Mouse (Mus musculus): ENCODE data around the gene Slc30a2.
A peak's percentile ranks its signal among the peaks of the same experiment; 100 is the strongest.
"Not testable (repeated sequence)": the region's sequence is repeated elsewhere in the genome, so short reads cannot be mapped to it uniquely, and the experiment has no call there.

Gene Slc30a2

GRCm38 (mm10) chr4:134361215-134361614 lies 18.2 kb downstream of the Slc30a2 start:
- DNase-seq = no peak

- DNase-seq = no peak
These were observed 19.1 kb downstream of the Slc30a2 start for GRCm38 (mm10) chr4:134362124-134362523.

- peak; percentile 75 to 84 for DNase-seq
These were observed 19.6 kb downstream of the Slc30a2 start for GRCm38 (mm10) chr4:134362586-134362985.

GRCm38 (mm10) chr4:134365280-134365679 lies 22.3 kb downstream of the Slc30a2 start:
- no peak for DNase-seq

- no peak for DNase-seq
These were observed 27.8 kb downstream of the Slc30a2 start for GRCm38 (mm10) chr4:134370649-134371221.

GRCm38 (mm10) chr4:134371316-134371855 lies 28.4 kb downstream of the Slc30a2 start:
- DNase-seq = no peak

- DNase-seq = peak; percentile 50 to 71
These were observed 29.3 kb downstream of the Slc30a2 start for GRCm38 (mm10) chr4:134372294-134372747.

- no peak for DNase-seq
These were observed 30.3 kb downstream of the Slc30a2 start for GRCm38 (mm10) chr4:134373295-134373694.

GRCm38 (mm10) chr4:134374306-134374705 lies 31.3 kb downstream of the Slc30a2 start:
- DNase-seq = no peak

- DNase-seq = no peak
These were observed 35.2 kb downstream of the Slc30a2 start for GRCm38 (mm10) chr4:134378089-134378615.

- DNase-seq = no peak
These were observed 36.5 kb downstream of the Slc30a2 start for GRCm38 (mm10) chr4:134379510-134379909.

- DNase-seq = not testable (repeated sequence)
These were observed 40.8 kb downstream of the Slc30a2 start, which contains the start of gene Extl1 for GRCm38 (mm10) chr4:134383750-134384149. TSS of gene Extl1 (minus strand) at chr4:134383850.

GRCm38 (mm10) chr4:134387268-134387667 lies 44.3 kb downstream of the Slc30a2 start:
- DNase-seq = no peak

- DNase-seq = peak; percentile 37 to 73
These were observed 45.4 kb downstream of the Slc30a2 start for GRCm38 (mm10) chr4:134388397-134388796.

- DNase-seq = no peak
These were observed 48.7 kb downstream of the Slc30a2 start for GRCm38 (mm10) chr4:134391636-134392035.

GRCm38 (mm10) chr4:134392595-134392994 lies 49.6 kb downstream of the Slc30a2 start:
- no peak for DNase-seq

- no peak for DNase-seq
These were observed 50.0 kb downstream of the Slc30a2 start for GRCm38 (mm10) chr4:134393026-134393425.

GRCm38 (mm10) chr4:134395142-134395541 lies 52.2 kb downstream of the Slc30a2 start:
- DNase-seq = no peak

- peak; percentile 81 to 82 for DNase-seq
These were observed 53.2 kb downstream of the Slc30a2 start, which contains the start of gene Pafah2 for GRCm38 (mm10) chr4:134395977-134396825. TSS of gene Pafah2 (plus strand) at chr4:134396320.

GRCm38 (mm10) chr4:134397121-134397520 lies 54.1 kb downstream of the Slc30a2 start:
- DNase-seq = no peak

- DNase-seq = no peak
These were observed 54.8 kb downstream of the Slc30a2 start for GRCm38 (mm10) chr4:134397732-134398131.

- no peak for DNase-seq
These were observed 57.2 kb downstream of the Slc30a2 start for GRCm38 (mm10) chr4:134400206-134400605.

GRCm38 (mm10) chr4:134401181-134401661 lies 58.2 kb downstream of the Slc30a2 start:
- peak in 1 of 2 experiments; percentile 32 for DNase-seq

Measured in spleen, adult 18-20 months (tissue).